Mouse (Mus musculus): ENCODE measurements around the gene N4bp1. TPM values are rescaled to one million over a fixed set of nuclear protein-coding genes. Genes with fewer than 3 reads are reported as not detected.

Gene N4bp1
- total and polyA plus RNA-seq, 3 experiments = 12.2 to 15.6 (median 12.8) TPM

- no peak for DNase-seq (ENCODE audit: extremely low read depth)
- no peak overlapping the region for H3K4me3 ChIP-seq (replicated peaks in 1 of 3; ENCODE audit: low read depth in 2 of 3, low read length in 2 of 3, poor library complexity in 1 of 3)
- dilution Hi-C loops (cut with MboI; ENCODE audit: extremely low pct_ligation_motif_present, extremely low pct_unique_long_range_greater_than_20kb, low sequenced_read_pairs) = no loop called here
- no peaks in the 10 kb centered on the region for H3K9me3 ChIP-seq (replicated peaks; ENCODE audit: low read length)
- H3K79me2 ChIP-seq (replicated peaks; ENCODE audit: control insufficient read depth, extremely low read depth, insufficient read depth, poor library complexity, severe bottlenecking) = no peaks in the 10 kb centered on the region
- H3K27ac ChIP-seq (ENCODE audit: insufficient read depth, low read depth) = no peak overlapping the region
- H3K9ac ChIP-seq (ENCODE audit: insufficient read depth, low read depth) = no peak overlapping the region
- H3K4me2 ChIP-seq (ENCODE audit: insufficient read depth, low read depth, poor library complexity, severe bottlenecking) = no peak overlapping the region
- TF ChIP-seq SMC3 (IDR thresholded peaks at IDR 0.05; ENCODE audit: low read depth, low read length) (no peak), RCOR1 (conservative IDR thresholded peaks at IDR 0.05; ENCODE audit: low read depth, low read length) (no peak), MYC (IDR thresholded peaks at IDR 0.05; ENCODE audit: low read depth, low read length) (no peak), SIN3A (IDR thresholded peaks at IDR 0.05; ENCODE audit: low read length) (no peak)
- H3K27me3 ChIP-seq (replicated peaks) = no peaks in the 10 kb centered on the region
- H3K36me3 ChIP-seq (replicated peaks in 1 of 2; ENCODE audit: control insufficient read depth in 1 of 2, insufficient read depth in 1 of 2, low read length in 1 of 2) = no peaks in the 10 kb centered on the region
- in situ Hi-C loops (cut with MboI; ENCODE audit: low pct_ligation_motif_present, low pct_unique_long_range_greater_than_20kb, low sequenced_read_pairs) = no loop called here
- H3K4me1 ChIP-seq (ENCODE audit: control insufficient read depth in 1 of 2, insufficient read depth in 2 of 2) = peaks cover 2 to 5% of the 10 kb centered on the region in 2 experiments; a peak in 2 of 4 replicates
These were observed 97.1 kb downstream of the N4bp1 start for GRCm38 (mm10) chr8:86787891-86788420.

- in situ Hi-C loops (cut with MboI; ENCODE audit: low pct_ligation_motif_present, low pct_unique_long_range_greater_than_20kb, low sequenced_read_pairs) = no loop called here
- no peaks in the 10 kb centered on the region for H3K79me2 ChIP-seq (replicated peaks; ENCODE audit: control insufficient read depth, extremely low read depth, insufficient read depth, poor library complexity, severe bottlenecking)
- H3K9ac ChIP-seq (ENCODE audit: insufficient read depth, low read depth) = no peak overlapping the region
- dilution Hi-C loops (cut with MboI; ENCODE audit: extremely low pct_ligation_motif_present, extremely low pct_unique_long_range_greater_than_20kb, low sequenced_read_pairs) = no loop called here
- no peaks in the 10 kb centered on the region for H3K36me3 ChIP-seq (replicated peaks in 1 of 2; ENCODE audit: control insufficient read depth in 1 of 2, insufficient read depth in 1 of 2, low read length in 1 of 2)
- H3K27ac ChIP-seq (ENCODE audit: insufficient read depth, low read depth) = no peak overlapping the region
- no peak for TF ChIP-seq POLR2A (IDR thresholded peaks at IDR 0.05; ENCODE audit: low read depth, low read length)
- TF ChIP-seq KAT2A (IDR thresholded peaks at IDR 0.05; ENCODE audit: insufficient replicate concordance, low read length) = no peak
- no peak for TF ChIP-seq SMC3 (IDR thresholded peaks at IDR 0.05; ENCODE audit: low read depth, low read length)
- no peak for TF ChIP-seq ELF1 (IDR thresholded peaks at IDR 0.05; ENCODE audit: low read depth, low read length)
- TF ChIP-seq E2F4 (IDR thresholded peaks at IDR 0.05; ENCODE audit: insufficient replicate concordance, low read depth, low read length) = no peak
- no peak for TF ChIP-seq TBP (conservative IDR thresholded peaks at IDR 0.05; ENCODE audit: low read depth, low read length)
- no peak for TF ChIP-seq ZKSCAN1 (IDR thresholded peaks at IDR 0.05; ENCODE audit: borderline replicate concordance, low read depth, low read length)
- TF ChIP-seq JUN (IDR thresholded peaks at IDR 0.05; ENCODE audit: insufficient read depth, low read depth, low read length) = no peak
- no peak for TF ChIP-seq MXI1 (IDR thresholded peaks at IDR 0.05; ENCODE audit: low read depth, low read length)
- TF ChIP-seq HCFC1 (IDR thresholded peaks at IDR 0.05; ENCODE audit: low read depth, low read length) = no peak
- TF ChIP-seq USF1 (IDR thresholded peaks at IDR 0.05; ENCODE audit: low read depth, low read length) = no peak
- no peak for TF ChIP-seq USF2 (conservative IDR thresholded peaks at IDR 0.05; ENCODE audit: low read depth, low read length)
- no peak for TF ChIP-seq MYC (IDR thresholded peaks at IDR 0.05; ENCODE audit: low read depth, low read length)
- TF ChIP-seq CHD2 (IDR thresholded peaks at IDR 0.05; ENCODE audit: low read length) = no peak
- TF ChIP-seq POLR2AphosphoS2 (IDR thresholded peaks at IDR 0.05; ENCODE audit: low read depth, low read length) = no peak
- TF ChIP-seq JUND (conservative IDR thresholded peaks at IDR 0.05; ENCODE audit: low read depth, low read length) = no peak
- peaks cover 2 to 5% of the 10 kb centered on the region in 2 experiments; a peak in 2 of 4 replicates for H3K4me1 ChIP-seq (ENCODE audit: control insufficient read depth in 1 of 2, insufficient read depth in 2 of 2)
- no peak for DNase-seq (ENCODE audit: extremely low read depth)
- no peaks in the 10 kb centered on the region for H3K9me3 ChIP-seq (replicated peaks; ENCODE audit: low read length)
- no peaks in the 10 kb centered on the region for H3K27me3 ChIP-seq (replicated peaks)
- H3K4me3 ChIP-seq (replicated peaks in 1 of 3; ENCODE audit: low read depth in 2 of 3, low read length in 2 of 3, poor library complexity in 1 of 3) = no peak overlapping the region
- no peak overlapping the region for H3K4me2 ChIP-seq (ENCODE audit: insufficient read depth, low read depth, poor library complexity, severe bottlenecking)
These were observed 98.6 kb downstream of the N4bp1 start for GRCm38 (mm10) chr8:86786498-86786897.

Measured in CH12.LX (cell line).